Mouse (Mus musculus): ENCODE results near the gene Strn. TPM values are rescaled to one million over a fixed set of nuclear protein-coding genes. Genes with fewer than 3 reads are reported as not detected.

The Strn gene
- polyA plus RNA-seq, 1 experiment from 2014 or later: 5.6 TPM

GRCm38 (mm10) chr17:78642259-78642658 is 94.7 kb downstream of the Strn start:
- Histone ChIP-seq H3K36me3 (0 out of 2 replicates have a peak, but pooled peaks cover 2% of the 10 kb centered on the region), H3K27me3 (no peaks in the 10 kb centered on the region), H3K27ac (no peak overlapping the region), H3K4me3 (replicated peaks) (no peak overlapping the region), H3K4me1 (no peaks in the 10 kb centered on the region), H3K9me3 (replicated peaks) (no peaks in the 10 kb centered on the region), H3K4me2 (no peak overlapping the region), H3K9ac (no peak overlapping the region)
- WGBS: 85% methylated on average over 4 of the region's 4 CpGs
- ATAC-seq (replicated peaks; ENCODE audit: low FRiP score): no peak

- H3K36me3 ChIP-seq: no peaks in the 10 kb centered on the region
- no peaks in the 10 kb centered on the region for H3K9me3 ChIP-seq (replicated peaks)
- H3K27ac ChIP-seq: no peak overlapping the region
- H3K27me3 ChIP-seq: no peaks in the 10 kb centered on the region
- H3K4me2 ChIP-seq: no peak overlapping the region
- H3K4me1 ChIP-seq: no peaks in the 10 kb centered on the region
- no peak overlapping the region for H3K9ac ChIP-seq
- no peak overlapping the region for H3K4me3 ChIP-seq (replicated peaks)
- ATAC-seq (replicated peaks; ENCODE audit: low FRiP score): no peak
- 87% methylated on average over 3 of the region's 3 CpGs for WGBS
These were observed 96.6 kb downstream of the Strn start for GRCm38 (mm10) chr17:78640387-78640786.

GRCm38 (mm10) chr17:78639099-78639498 is 97.9 kb downstream of the Strn start:
- no peaks in the 10 kb centered on the region for H3K4me1 ChIP-seq
- H3K27me3 ChIP-seq: no peaks in the 10 kb centered on the region
- no peak overlapping the region for H3K4me2 ChIP-seq
- WGBS: 69% methylated on average over 6 of the region's 6 CpGs
- H3K27ac ChIP-seq: no peak overlapping the region
- no peak overlapping the region for H3K4me3 ChIP-seq (replicated peaks)
- no peaks in the 10 kb centered on the region for H3K9me3 ChIP-seq (replicated peaks)
- ATAC-seq (replicated peaks; ENCODE audit: low FRiP score): no peak
- no peaks in the 10 kb centered on the region for H3K36me3 ChIP-seq
- H3K9ac ChIP-seq: no peak overlapping the region

GRCm38 (mm10) chr17:78637140-78637539 is 99.9 kb downstream of the Strn start:
- no peak overlapping the region for H3K4me3 ChIP-seq (replicated peaks)
- H3K4me1 ChIP-seq: no peaks in the 10 kb centered on the region
- H3K36me3 ChIP-seq: no peaks in the 10 kb centered on the region
- H3K9me3 ChIP-seq (replicated peaks): no peaks in the 10 kb centered on the region
- H3K27ac ChIP-seq: no peak overlapping the region
- H3K27me3 ChIP-seq: no peaks in the 10 kb centered on the region
- WGBS: 96% methylated on average over 7 of the region's 7 CpGs
- H3K9ac ChIP-seq: no peak overlapping the region
- H3K4me2 ChIP-seq: no peak overlapping the region
- ATAC-seq (replicated peaks; ENCODE audit: low FRiP score): no peak

- no peak for ATAC-seq (replicated peaks; ENCODE audit: low FRiP score)
- no peak overlapping the region for H3K4me2 ChIP-seq
- H3K4me1 ChIP-seq: no peaks in the 10 kb centered on the region
- no peaks in the 10 kb centered on the region for H3K9me3 ChIP-seq (replicated peaks)
- H3K9ac ChIP-seq: no peak overlapping the region
- no peaks in the 10 kb centered on the region for H3K36me3 ChIP-seq
- H3K27me3 ChIP-seq: no peaks in the 10 kb centered on the region
- no peak overlapping the region for H3K4me3 ChIP-seq (replicated peaks)
- WGBS: 85% methylated on average over 2 of the region's 2 CpGs
- no peak overlapping the region for H3K27ac ChIP-seq
These were observed 101.4 kb downstream of the Strn start for GRCm38 (mm10) chr17:78635616-78636015.

GRCm38 (mm10) chr17:78624941-78625340 is 112.1 kb downstream of the Strn start:
- no peak overlapping the region for H3K4me3 ChIP-seq (replicated peaks)
- WGBS: 95% methylated on average over 19 of the region's 19 CpGs
- H3K27me3 ChIP-seq: no peaks in the 10 kb centered on the region
- H3K9ac ChIP-seq: no peak overlapping the region
- no peak for ATAC-seq (replicated peaks; ENCODE audit: low FRiP score)
- no peak overlapping the region for H3K27ac ChIP-seq
- no peaks in the 10 kb centered on the region for H3K4me1 ChIP-seq
- H3K4me2 ChIP-seq: no peak overlapping the region
- no peaks in the 10 kb centered on the region for H3K36me3 ChIP-seq
- H3K9me3 ChIP-seq (replicated peaks): no peaks in the 10 kb centered on the region

- Histone ChIP-seq H3K36me3 (no peaks in the 10 kb centered on the region), H3K9me3 (replicated peaks) (no peaks in the 10 kb centered on the region), H3K4me1 (0 out of 2 replicates have a peak, but pooled peaks cover 4% of the 10 kb centered on the region), H3K4me3 (replicated peaks) (no peak overlapping the region), H3K9ac (no peak overlapping the region), H3K27me3 (no peaks in the 10 kb centered on the region), H3K4me2 (no peak overlapping the region), H3K27ac (no peak overlapping the region)
- 90% methylated on average over 4 of the region's 4 CpGs for WGBS
- no peak for ATAC-seq (replicated peaks; ENCODE audit: low FRiP score)
These were observed 115.1 kb downstream of the Strn start for GRCm38 (mm10) chr17:78621863-78622262.

- 87% methylated on average over 4 of the region's 4 CpGs for WGBS
- Histone ChIP-seq H3K9me3 (replicated peaks) (no peaks in the 10 kb centered on the region), H3K4me3 (replicated peaks) (no peak overlapping the region), H3K4me1 (0 out of 2 replicates have a peak, but pooled peaks cover 4% of the 10 kb centered on the region), H3K9ac (no peak overlapping the region), H3K4me2 (no peak overlapping the region), H3K36me3 (no peaks in the 10 kb centered on the region), H3K27ac (no peak overlapping the region), H3K27me3 (no peaks in the 10 kb centered on the region)
- no peak for ATAC-seq (replicated peaks; ENCODE audit: low FRiP score)
These were observed 116.3 kb downstream of the Strn start for GRCm38 (mm10) chr17:78620740-78621139.

GRCm38 (mm10) chr17:78619981-78620380 is 117.0 kb downstream of the Strn start:
- Histone ChIP-seq H3K36me3 (no peaks in the 10 kb centered on the region), H3K27me3 (no peaks in the 10 kb centered on the region), H3K9me3 (replicated peaks) (no peaks in the 10 kb centered on the region), H3K27ac (no peak overlapping the region), H3K4me2 (no peak overlapping the region), H3K9ac (no peak overlapping the region), H3K4me1 (0 out of 2 replicates have a peak, but pooled peaks cover 4% of the 10 kb centered on the region), H3K4me3 (replicated peaks) (no peak overlapping the region)
- no peak for ATAC-seq (replicated peaks; ENCODE audit: low FRiP score)
- WGBS: 91% methylated on average over 7 of the region's 7 CpGs

- peak; percentile 84 for ATAC-seq (replicated peaks; ENCODE audit: low FRiP score)
- H3K27me3 ChIP-seq: no peaks in the 10 kb centered on the region
- no peak overlapping the region for H3K27ac ChIP-seq
- WGBS: 34% methylated on average over 5 of the region's 5 CpGs
- H3K9me3 ChIP-seq (replicated peaks): no peaks in the 10 kb centered on the region
- H3K36me3 ChIP-seq: no peaks in the 10 kb centered on the region
- 0 out of 2 replicates have a peak, but pooled peaks cover 4% of the 10 kb centered on the region for H3K4me1 ChIP-seq
- no peak overlapping the region for H3K4me2 ChIP-seq
- no peak overlapping the region for H3K9ac ChIP-seq
- H3K4me3 ChIP-seq (replicated peaks): no peak overlapping the region
These were observed 118.8 kb downstream of the Strn start for GRCm38 (mm10) chr17:78618164-78618693.

- Histone ChIP-seq H3K4me3 (replicated peaks) (no peak overlapping the region), H3K9me3 (replicated peaks) (no peaks in the 10 kb centered on the region), H3K27me3 (no peaks in the 10 kb centered on the region), H3K27ac (no peak overlapping the region), H3K36me3 (no peaks in the 10 kb centered on the region), H3K4me1 (0 out of 2 replicates have a peak, but pooled peaks cover 4% of the 10 kb centered on the region), H3K9ac (no peak overlapping the region), H3K4me2 (no peak overlapping the region)
- WGBS: 85% methylated on average over 3 of the region's 3 CpGs
- no peak for ATAC-seq (replicated peaks; ENCODE audit: low FRiP score)
These were observed 121.9 kb downstream of the Strn start for GRCm38 (mm10) chr17:78615096-78615495.

GRCm38 (mm10) chr17:78614481-78614880 is 122.5 kb downstream of the Strn start:
- Histone ChIP-seq H3K9me3 (replicated peaks) (no peaks in the 10 kb centered on the region), H3K4me2 (no peak overlapping the region), H3K27ac (no peak overlapping the region), H3K9ac (no peak overlapping the region), H3K4me1 (0 out of 2 replicates have a peak, but pooled peaks cover 4% of the 10 kb centered on the region), H3K4me3 (replicated peaks) (no peak overlapping the region), H3K36me3 (no peaks in the 10 kb centered on the region), H3K27me3 (no peaks in the 10 kb centered on the region)
- no peak for ATAC-seq (replicated peaks; ENCODE audit: low FRiP score)
- 77% methylated on average over 2 of the region's 2 CpGs for WGBS

- Histone ChIP-seq H3K4me2 (no peak overlapping the region), H3K4me1 (0 out of 2 replicates have a peak, but pooled peaks cover 4% of the 10 kb centered on the region), H3K27me3 (peaks cover 4% of the 10 kb centered on the region; the same call in 1 of the 2 replicates), H3K4me3 (replicated peaks) (no peak overlapping the region), H3K9ac (no peak overlapping the region), H3K27ac (no peak overlapping the region), H3K36me3 (no peaks in the 10 kb centered on the region), H3K9me3 (replicated peaks) (no peaks in the 10 kb centered on the region)
- WGBS: 74% methylated on average over 6 of the region's 6 CpGs
- no peak for ATAC-seq (replicated peaks; ENCODE audit: low FRiP score)
These were observed 125.9 kb downstream of the Strn start for GRCm38 (mm10) chr17:78611117-78611516.

Data from kidney, embryonic 15.5 days (tissue).